Mouse (Mus musculus): ENCODE measurements around the gene Cyp2d40. TPM values are rescaled to one million over a fixed set of nuclear protein-coding genes. Genes with fewer than 3 reads are reported as not detected.

The Cyp2d40 gene
- polyA plus RNA-seq (2017; shearing (Covaris generic)) = not detected

GRCm38 (mm10) chr15:82763631-82764420 is at the start of gene Cyp2d40:
TSS of gene Cyp2d40 (minus strand) at chr15:82764183.

GRCm38 (mm10) chr15:82794277-82794676 is 30.3 kb upstream of the Cyp2d40 start, which contains the start of gene Cyp2d26:
TSS of gene Cyp2d26 (minus strand) at chr15:82794294.

Other genes starting within 250 kb of the Cyp2d40 start
- gene Cyp2d12, start 209.1 kb downstream of the Cyp2d40 start, polyA plus RNA-seq (2017; shearing (Covaris generic)) = not detected
- gene Cyp2d34, start 143.2 kb downstream of the Cyp2d40 start, polyA plus RNA-seq (2017; shearing (Covaris generic)) = not detected
- gene Cyp2d26, start 30.1 kb upstream of the Cyp2d40 start, polyA plus RNA-seq (2017; shearing (Covaris generic)) = not detected
- 5.4 TPM for gene Tcf20, start 223.7 kb upstream of the Cyp2d40 start, polyA plus RNA-seq (2017; shearing (Covaris generic))